Mouse (Mus musculus): ENCODE results near the gene Ncln. TPM values are rescaled to one million over a fixed set of nuclear protein-coding genes. Genes with fewer than 3 reads are reported as not detected.
A peak's percentile ranks its signal among the peaks of the same experiment; 100 is the strongest.

Ncln gene
- polyA plus RNA-seq, 1 experiment, result 145 TPM

- Histone ChIP-seq H3K4me3 (replicated peaks) (peak overlapping the region; percentile 92), H3K9me3 (no peaks in the 10 kb centered on the region)
Observed at GRCm38 (mm10) chr10:81465265-81465645, 30.9 kb downstream of the Ncln start.

GRCm38 (mm10) chr10:81464405-81465264 lies 31.6 kb downstream of the Ncln start:
- H3K9me3 ChIP-seq, result no peaks in the 10 kb centered on the region
- peak overlapping the region; percentile 92 for H3K4me3 ChIP-seq (replicated peaks)
- peaks cover 88% of the 10 kb centered on the region for H3K27me3 ChIP-seq (replicated peaks)
- TF ChIP-seq GATA1 (IDR thresholded peaks at IDR 0.05; ENCODE audit: borderline replicate concordance, low read length) (no peak), FLI1 (IDR thresholded peaks at IDR 0.05; ENCODE audit: low read length) (no peak)
- no peaks in the 10 kb centered on the region for H3K36me3 ChIP-seq (replicated peaks; ENCODE audit: low read length)
- peaks cover 79% of the 10 kb centered on the region for H3K4me1 ChIP-seq

More at GRCm38 (mm10) chr10:81465265-81465645, 30.9 kb downstream of the Ncln start:
- no peaks in the 10 kb centered on the region for H3K36me3 ChIP-seq (replicated peaks; ENCODE audit: low read length)
- peaks cover 89% of the 10 kb centered on the region for H3K27me3 ChIP-seq (replicated peaks)
- H3K4me1 ChIP-seq, result peaks cover 74% of the 10 kb centered on the region
- TF ChIP-seq FLI1 (IDR thresholded peaks at IDR 0.05; ENCODE audit: low read length) (no peak), GATA1 (IDR thresholded peaks at IDR 0.05; ENCODE audit: borderline replicate concordance, low read length) (no peak)

- 0 out of 2 replicates have a peak, but pooled peaks cover 2% of the 10 kb centered on the region for H3K9me3 ChIP-seq
- no peak for TF ChIP-seq FLI1 (IDR thresholded peaks at IDR 0.05; ENCODE audit: low read length)
- TF ChIP-seq GATA1 (IDR thresholded peaks at IDR 0.05; ENCODE audit: borderline replicate concordance, low read length), result no peak
- H3K36me3 ChIP-seq (replicated peaks; ENCODE audit: low read length), result no peaks in the 10 kb centered on the region
- peak overlapping the region; percentile 10 for H3K4me3 ChIP-seq (replicated peaks)
- peaks cover 83% of the 10 kb centered on the region for H3K27me3 ChIP-seq (replicated peaks)
- peaks cover 75% of the 10 kb centered on the region for H3K4me1 ChIP-seq
Observed at GRCm38 (mm10) chr10:81463531-81463930, 32.7 kb downstream of the Ncln start.

DNA sequence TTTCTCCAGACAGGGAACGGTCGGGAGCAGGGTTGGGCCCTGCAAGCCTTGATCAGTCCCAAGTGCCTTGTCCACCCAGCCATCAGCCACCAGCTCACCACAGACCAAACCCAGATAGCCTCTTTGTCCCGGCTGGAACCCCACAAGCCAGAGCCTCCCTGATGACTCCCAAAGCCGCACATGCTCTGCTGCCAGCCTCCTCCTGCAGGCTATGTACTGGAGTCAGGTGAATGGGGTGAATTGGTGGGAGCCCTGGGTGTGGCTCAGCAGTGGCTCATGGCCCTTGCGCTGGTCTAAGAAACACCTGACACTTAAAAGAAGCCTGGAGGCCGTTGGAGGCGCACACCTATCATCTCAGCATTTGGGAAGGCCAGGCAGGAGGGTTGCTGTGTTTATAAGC lies 33.3 kb downstream of the Ncln start:
- H3K36me3 ChIP-seq (replicated peaks; ENCODE audit: low read length), result no peaks in the 10 kb centered on the region
- 0 out of 2 replicates have a peak, but pooled peaks cover 5% of the 10 kb centered on the region for H3K9me3 ChIP-seq
- peaks cover 71% of the 10 kb centered on the region for H3K4me1 ChIP-seq
- peaks cover 81% of the 10 kb centered on the region for H3K27me3 ChIP-seq (replicated peaks)
- H3K4me3 ChIP-seq (replicated peaks), result no peak overlapping the region
- TF ChIP-seq FLI1 (IDR thresholded peaks at IDR 0.05; ENCODE audit: low read length), result no peak
- TF ChIP-seq GATA1 (IDR thresholded peaks at IDR 0.05; ENCODE audit: borderline replicate concordance, low read length), result no peak

DNA sequence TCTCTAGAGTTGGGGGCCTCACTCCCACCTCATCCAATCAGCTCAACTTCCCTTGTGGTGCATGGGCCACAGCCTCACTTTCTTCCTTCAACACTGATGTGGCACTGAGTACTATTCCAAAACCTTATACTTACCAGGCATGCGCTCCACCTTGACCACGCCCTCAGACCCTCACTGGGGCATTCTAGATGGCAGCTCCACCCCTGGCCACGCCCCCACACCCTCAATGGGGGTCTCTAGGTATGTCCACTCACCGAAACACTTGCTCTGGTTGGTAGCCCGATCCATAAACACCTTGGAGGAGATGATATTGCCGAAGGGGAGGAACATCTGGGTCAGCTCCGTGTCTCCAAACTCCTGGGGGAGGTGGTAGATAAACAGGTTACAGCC lies 33.8 kb downstream of the Ncln start:
- H3K4me1 ChIP-seq, result peaks cover 69% of the 10 kb centered on the region
- H3K27me3 ChIP-seq (replicated peaks), result peaks cover 81% of the 10 kb centered on the region

GRCm38 (mm10) chr10:81461673-81462414 lies 34.3 kb downstream of the Ncln start:
- Histone ChIP-seq H3K4me3 (replicated peaks) (peak overlapping the region; percentile 82), H3K9me3 (0 out of 2 replicates have a peak, but pooled peaks cover 5% of the 10 kb centered on the region), H3K36me3 (replicated peaks; ENCODE audit: low read length) (no peaks in the 10 kb centered on the region), H3K27me3 (replicated peaks) (peaks cover 81% of the 10 kb centered on the region), H3K4me1 (peaks cover 72% of the 10 kb centered on the region)
- TF ChIP-seq GATA1 (IDR thresholded peaks at IDR 0.05; ENCODE audit: borderline replicate concordance, low read length) (no peak), FLI1 (IDR thresholded peaks at IDR 0.05; ENCODE audit: low read length) (no peak)

More for the DNA sequence above, 33.8 kb downstream of the Ncln start:
- peak overlapping the region; percentile 82 for H3K4me3 ChIP-seq (replicated peaks)
- 0 out of 2 replicates have a peak, but pooled peaks cover 5% of the 10 kb centered on the region for H3K9me3 ChIP-seq
- no peak for TF ChIP-seq FLI1 (IDR thresholded peaks at IDR 0.05; ENCODE audit: low read length)
- TF ChIP-seq GATA1 (IDR thresholded peaks at IDR 0.05; ENCODE audit: borderline replicate concordance, low read length), result no peak
- no peaks in the 10 kb centered on the region for H3K36me3 ChIP-seq (replicated peaks; ENCODE audit: low read length)

DNA sequence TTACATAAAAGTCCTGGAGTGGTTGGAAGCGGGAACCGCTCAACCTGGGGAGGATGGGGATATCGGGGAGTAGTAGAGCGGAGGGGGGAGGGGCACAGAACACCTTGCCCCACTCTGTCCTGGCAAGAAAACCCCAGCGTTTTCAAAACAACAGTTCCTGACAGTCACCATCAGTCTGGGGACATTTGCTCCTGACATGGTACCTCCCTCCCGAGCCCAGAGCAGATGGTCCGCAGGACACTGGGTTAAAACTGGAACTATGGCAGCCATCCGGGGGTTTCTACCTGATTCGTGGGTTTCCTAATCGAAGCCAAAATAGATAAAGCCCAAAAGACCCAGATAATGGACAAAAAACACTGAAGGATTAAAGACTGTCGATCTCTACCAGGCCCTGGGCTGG lies 35.2 kb downstream of the Ncln start:
- Histone ChIP-seq H3K9me3 (0 out of 2 replicates have a peak, but pooled peaks cover 5% of the 10 kb centered on the region), H3K36me3 (replicated peaks; ENCODE audit: low read length) (no peaks in the 10 kb centered on the region), H3K4me3 (replicated peaks) (peak overlapping the region; percentile 85), H3K4me1 (peaks cover 74% of the 10 kb centered on the region), H3K27me3 (replicated peaks) (peaks cover 81% of the 10 kb centered on the region)
- TF ChIP-seq GATA1 (IDR thresholded peaks at IDR 0.05; ENCODE audit: borderline replicate concordance, low read length), result no peak
- TF ChIP-seq FLI1 (IDR thresholded peaks at IDR 0.05; ENCODE audit: low read length), result no peak

DNA sequence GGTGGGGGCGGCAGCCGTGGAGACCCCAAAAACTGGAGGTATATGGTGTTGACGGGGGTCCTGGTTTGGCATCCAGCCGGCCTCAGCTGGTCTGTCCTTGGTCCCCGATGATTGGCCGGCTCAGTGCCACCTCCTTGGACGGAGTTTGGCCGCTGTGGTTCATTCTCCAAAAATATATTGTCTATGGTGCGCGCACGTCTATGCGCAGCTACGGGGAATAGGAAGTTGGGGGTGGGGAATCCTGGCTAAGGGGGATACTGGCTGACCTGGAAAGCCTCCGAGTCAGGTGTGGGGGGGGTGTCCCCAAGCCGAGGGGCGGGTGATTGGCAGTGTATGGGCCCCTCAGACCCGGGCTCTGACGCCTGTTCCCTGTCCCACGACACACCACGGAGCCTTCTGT lies 35.7 kb downstream of the Ncln start:
- TF ChIP-seq GATA1 (IDR thresholded peaks at IDR 0.05; ENCODE audit: borderline replicate concordance, low read length), result no peak
- no peak for TF ChIP-seq FLI1 (IDR thresholded peaks at IDR 0.05; ENCODE audit: low read length)

DNA sequence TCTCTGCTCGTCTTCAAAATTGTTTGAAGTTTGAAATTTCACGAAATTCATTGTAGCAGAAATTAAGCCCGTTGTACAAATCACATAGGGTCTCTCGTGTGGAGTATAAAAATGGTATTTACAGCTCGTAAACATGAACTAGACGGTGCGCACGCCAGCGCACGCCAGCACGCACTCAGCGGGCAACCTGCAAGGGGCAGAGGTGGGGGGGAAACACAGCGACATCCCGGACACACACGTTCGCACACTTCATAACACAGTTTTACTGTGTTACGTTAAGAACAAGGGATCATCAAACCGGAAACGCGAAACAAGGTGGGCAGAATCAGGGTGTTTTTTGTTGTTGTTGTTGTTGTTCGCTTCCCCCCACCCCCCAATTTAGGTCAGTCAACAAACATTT lies 36.8 kb downstream of the Ncln start:
- H3K9me3 ChIP-seq, result 0 out of 2 replicates have a peak, but pooled peaks cover 5% of the 10 kb centered on the region
- H3K27me3 ChIP-seq (replicated peaks), result peaks cover 81% of the 10 kb centered on the region
- H3K4me3 ChIP-seq (replicated peaks), result no peak overlapping the region
- no peaks in the 10 kb centered on the region for H3K36me3 ChIP-seq (replicated peaks; ENCODE audit: low read length)
- H3K4me1 ChIP-seq, result peaks cover 62% of the 10 kb centered on the region
- TF ChIP-seq FLI1 (IDR thresholded peaks at IDR 0.05; ENCODE audit: low read length) (no peak), GATA1 (IDR thresholded peaks at IDR 0.05; ENCODE audit: borderline replicate concordance, low read length) (no peak)

More for the DNA sequence above, 35.7 kb downstream of the Ncln start:
- no peaks in the 10 kb centered on the region for H3K36me3 ChIP-seq (replicated peaks; ENCODE audit: low read length)
- H3K9me3 ChIP-seq, result 0 out of 2 replicates have a peak, but pooled peaks cover 5% of the 10 kb centered on the region
- H3K4me1 ChIP-seq, result peaks cover 72% of the 10 kb centered on the region
- H3K27me3 ChIP-seq (replicated peaks), result peaks cover 81% of the 10 kb centered on the region
- peak overlapping the region; percentile 85 for H3K4me3 ChIP-seq (replicated peaks)

Data from megakaryocyte, embryonic 14.5 days (primary cell).